Mouse (Mus musculus) granulocyte monocyte progenitor cell, adult 5-6 weeks (primary cell): ENCODE data around the gene Calml4. TPM values are rescaled to one million over a fixed set of nuclear protein-coding genes. Genes with fewer than 3 reads are reported as not detected.
"Not testable (repeated sequence)": the region's sequence is repeated elsewhere in the genome, so short reads cannot be mapped to it uniquely, and the experiment has no call there.

ENCODE experiments used
- ATAC-seq: replicated peaks from 2 replicates; pipeline ENCODE4 v1.8.0; 2016; ENCODE audit warnings: mild to moderate bottlenecking, moderate TSS enrichment, inconsistent platforms; ENCODE audit not compliant: poor library complexity, severe bottlenecking
- total RNA-seq, 2 experiments: library from RNA; stranded (forward) in 1 of 2; stranded (reverse) in 1 of 2; fragments of 200-712, 200-1000 nt in 1 of 2; fragments of >200 nt in 1 of 2; fragmentation: Nextera tagmentation in 1 of 2; gene quantifications; 2 replicates each; pipeline ENCODE4 v1.2.3; 2014 to 2017

Calml4 gene
- total RNA-seq (2014; fragmentation: Nextera tagmentation) (1.1 and 6.9 TPM in 2 replicates), total RNA-seq (2017) (0.13 and 2.3 TPM in 2 replicates)

GRCm38 (mm10) chr9:62857719-62858261, at the start of gene Calml4:
TSS of gene Calml4 (plus strand) at chr9:62858080.
- peak; percentile 46 for ATAC-seq

- no peak for ATAC-seq
Observed at GRCm38 (mm10) chr9:62810095-62810494, 47.8 kb upstream of the Calml4 start.

- ATAC-seq, result peak; percentile 41
Observed at GRCm38 (mm10) chr9:62810543-62811515, 47.1 kb upstream of the Calml4 start.

- ATAC-seq, result peak; percentile 92
Observed at GRCm38 (mm10) chr9:62811516-62812121, 46.3 kb upstream of the Calml4 start, which contains the start of gene Fem1b. TSS of gene Fem1b (minus strand) at chr9:62811934.

GRCm38 (mm10) chr9:62812216-62813049, 45.4 kb upstream of the Calml4 start:
- no peak for ATAC-seq

- no peak for ATAC-seq
Observed at GRCm38 (mm10) chr9:62814751-62815150, 43.1 kb upstream of the Calml4 start.

- ATAC-seq, result no peak
Observed at GRCm38 (mm10) chr9:62816323-62817098, 41.4 kb upstream of the Calml4 start.

GRCm38 (mm10) chr9:62817099-62817571, 40.7 kb upstream of the Calml4 start:
- peak; percentile 33; the same call in 1 of the 2 replicates for ATAC-seq

- no peak for ATAC-seq
Observed at GRCm38 (mm10) chr9:62817828-62818614, 39.9 kb upstream of the Calml4 start.

GRCm38 (mm10) chr9:62819494-62819893, 38.4 kb upstream of the Calml4 start:
- no peak for ATAC-seq

GRCm38 (mm10) chr9:62819910-62820309, 38.0 kb upstream of the Calml4 start:
- not testable (repeated sequence) for ATAC-seq

- ATAC-seq, result no peak
Observed at GRCm38 (mm10) chr9:62820829-62821228, 37.1 kb upstream of the Calml4 start.

GRCm38 (mm10) chr9:62821811-62822210, 36.1 kb upstream of the Calml4 start:
- ATAC-seq, result no peak

- no peak for ATAC-seq
Observed at GRCm38 (mm10) chr9:62825791-62826393, 32.0 kb upstream of the Calml4 start.

- ATAC-seq, result no peak
Observed at GRCm38 (mm10) chr9:62826456-62826855, 31.4 kb upstream of the Calml4 start.

GRCm38 (mm10) chr9:62827939-62828652, 29.8 kb upstream of the Calml4 start:
- 0 out of 2 replicates have a peak, but pooled peaks have one; percentile 13 for ATAC-seq

- peak; percentile 100 for ATAC-seq
Observed at GRCm38 (mm10) chr9:62828662-62829086, 29.2 kb upstream of the Calml4 start.
